Mouse (Mus musculus): ENCODE measurements around the gene C2cd5. TPM values are rescaled to one million over a fixed set of nuclear protein-coding genes. Genes with fewer than 3 reads are reported as not detected.

C2cd5 gene
- total and polyA plus RNA-seq, 3 experiments, result 19.1 to 22.3 (median 19.7) TPM

- in situ Hi-C loops (cut with MboI; ENCODE audit: low pct_ligation_motif_present, low pct_unique_long_range_greater_than_20kb, low sequenced_read_pairs) (no loop called here), dilution Hi-C loops (cut with MboI; ENCODE audit: extremely low pct_ligation_motif_present, extremely low pct_unique_long_range_greater_than_20kb, low sequenced_read_pairs) (no loop called here)
- TF ChIP-seq MAZ (IDR thresholded peaks at IDR 0.05; ENCODE audit: low read depth, low read length) (no peak), TBP (conservative IDR thresholded peaks at IDR 0.05; ENCODE audit: low read depth, low read length) (no peak), IRF4 (IDR thresholded peaks at IDR 0.05; ENCODE audit: low read depth, low read length) (no peak)
- Histone ChIP-seq H3K27ac (ENCODE audit: insufficient read depth, low read depth) (no peak overlapping the region), H3K36me3 (replicated peaks in 1 of 2; ENCODE audit: control insufficient read depth in 1 of 2, insufficient read depth in 1 of 2, low read length in 1 of 2) (peaks cover 39 to 73% of the 10 kb centered on the region in 2 experiments), H3K79me2 (replicated peaks; ENCODE audit: control insufficient read depth, extremely low read depth, insufficient read depth, poor library complexity, severe bottlenecking) (no peaks in the 10 kb centered on the region), H3K4me1 (ENCODE audit: control insufficient read depth in 1 of 2, insufficient read depth in 2 of 2) (no peaks in the 10 kb centered on the region), H3K9me3 (replicated peaks; ENCODE audit: low read length) (no peaks in the 10 kb centered on the region), H3K27me3 (replicated peaks) (no peaks in the 10 kb centered on the region), H3K4me3 (replicated peaks in 1 of 3; ENCODE audit: low read depth in 2 of 3, low read length in 2 of 3, poor library complexity in 1 of 3) (no peak overlapping the region), H3K4me2 (ENCODE audit: insufficient read depth, low read depth, poor library complexity, severe bottlenecking) (no peak overlapping the region), H3K9ac (ENCODE audit: insufficient read depth, low read depth) (no peak overlapping the region)
- no peak for DNase-seq (ENCODE audit: extremely low read depth)
These were observed 72.5 kb downstream of the C2cd5 start for GRCm38 (mm10) chr6:143027402-143027801.

GRCm38 (mm10) chr6:143023691-143024090 is 76.2 kb downstream of the C2cd5 start:
- H3K36me3 ChIP-seq (replicated peaks in 1 of 2; ENCODE audit: control insufficient read depth in 1 of 2, insufficient read depth in 1 of 2, low read length in 1 of 2), result peaks cover 17 to 66% of the 10 kb centered on the region in 2 experiments
- H3K27ac ChIP-seq (ENCODE audit: insufficient read depth, low read depth), result no peak overlapping the region
- H3K9me3 ChIP-seq (replicated peaks; ENCODE audit: low read length), result no peaks in the 10 kb centered on the region
- in situ Hi-C loops (cut with MboI; ENCODE audit: low pct_ligation_motif_present, low pct_unique_long_range_greater_than_20kb, low sequenced_read_pairs) (no loop called here), dilution Hi-C loops (cut with MboI; ENCODE audit: extremely low pct_ligation_motif_present, extremely low pct_unique_long_range_greater_than_20kb, low sequenced_read_pairs) (no loop called here)
- H3K4me2 ChIP-seq (ENCODE audit: insufficient read depth, low read depth, poor library complexity, severe bottlenecking), result no peak overlapping the region
- no peak overlapping the region for H3K4me3 ChIP-seq (replicated peaks in 1 of 3; ENCODE audit: low read depth in 2 of 3, low read length in 2 of 3, poor library complexity in 1 of 3)
- H3K27me3 ChIP-seq (replicated peaks), result no peaks in the 10 kb centered on the region
- DNase-seq (ENCODE audit: extremely low read depth), result no peak
- H3K4me1 ChIP-seq (ENCODE audit: control insufficient read depth in 1 of 2, insufficient read depth in 2 of 2), result peaks cover 0 to 4% of the 10 kb centered on the region in 2 experiments; a peak in 1 of 4 replicates
- TF ChIP-seq PAX5 (IDR thresholded peaks at IDR 0.05; ENCODE audit: low read length), result no peak
- TF ChIP-seq MXI1 (IDR thresholded peaks at IDR 0.05; ENCODE audit: low read depth, low read length), result no peak
- no peak for TF ChIP-seq JUN (IDR thresholded peaks at IDR 0.05; ENCODE audit: insufficient read depth, low read depth, low read length)
- no peak for TF ChIP-seq HCFC1 (IDR thresholded peaks at IDR 0.05; ENCODE audit: low read depth, low read length)
- no peak for TF ChIP-seq RCOR1 (conservative IDR thresholded peaks at IDR 0.05; ENCODE audit: low read depth, low read length)
- no peak for TF ChIP-seq USF1 (IDR thresholded peaks at IDR 0.05; ENCODE audit: low read depth, low read length)
- no peak for TF ChIP-seq CHD2 (IDR thresholded peaks at IDR 0.05; ENCODE audit: low read length)
- TF ChIP-seq EP300 (IDR thresholded peaks at IDR 0.05; ENCODE audit: low read length), result no peak
- TF ChIP-seq NRF1 (IDR thresholded peaks at IDR 0.05; ENCODE audit: low read depth, low read length), result no peak
- TF ChIP-seq NELFE (IDR thresholded peaks at IDR 0.05; ENCODE audit: low read depth, low read length), result no peak
- no peak for TF ChIP-seq MAX (IDR thresholded peaks at IDR 0.05; ENCODE audit: low read length)
- no peak for TF ChIP-seq SIN3A (IDR thresholded peaks at IDR 0.05; ENCODE audit: low read length)
- TF ChIP-seq ZKSCAN1 (IDR thresholded peaks at IDR 0.05; ENCODE audit: borderline replicate concordance, low read depth, low read length), result no peak
- TF ChIP-seq MAFK (IDR thresholded peaks at IDR 0.05; ENCODE audit: insufficient replicate concordance, low read length), result no peak
- no peak for TF ChIP-seq TBP (conservative IDR thresholded peaks at IDR 0.05; ENCODE audit: low read depth, low read length)
- no peak for TF ChIP-seq ETS1 (conservative IDR thresholded peaks at IDR 0.05; ENCODE audit: low read depth, low read length)
- no peak for TF ChIP-seq ZMIZ1 (IDR thresholded peaks at IDR 0.05; ENCODE audit: low read depth, low read length)
- no peak overlapping the region for H3K9ac ChIP-seq (ENCODE audit: insufficient read depth, low read depth)
- H3K79me2 ChIP-seq (replicated peaks; ENCODE audit: control insufficient read depth, extremely low read depth, insufficient read depth, poor library complexity, severe bottlenecking), result no peaks in the 10 kb centered on the region

All from CH12.LX (cell line).